Mouse (Mus musculus) left cerebral cortex, postnatal 4 days (tissue): ENCODE results near the gene AI854703. TPM values are rescaled to one million over a fixed set of nuclear protein-coding genes. Genes with fewer than 3 reads are reported as not detected.
"Not testable (repeated sequence)": the region's sequence is repeated elsewhere in the genome, so short reads cannot be mapped to it uniquely, and the experiment has no call there.

Experiments used
- DNase-seq: peaks from one replicate; pipeline ENCODE4 v3.0.0-alpha.2; 2022
- intact Hi-C: fragments of 180-260 bp; cut with DNase I; formaldehyde crosslinking; loops from one replicate; pipeline ENCODE4 v1.15.1; 2025
- total RNA-seq, 2 experiments: library from RNA; stranded (reverse); gene quantifications; 2 replicates each; pipeline ENCODE4 v1.2.3; 2021

The AI854703 gene
- total RNA-seq, 2 experiments from 2014 or later: 14.1 to 15.1 TPM

GRCm38 (mm10) chr6:48613464-48613863 lies 13.1 kb upstream of the AI854703 start:
- no peak for DNase-seq
- intact Hi-C loops: no loop called here

- DNase-seq: no peak
- intact Hi-C loops: no loop called here
These were observed 11.8 kb upstream of the AI854703 start for GRCm38 (mm10) chr6:48614756-48615155.

DNA sequence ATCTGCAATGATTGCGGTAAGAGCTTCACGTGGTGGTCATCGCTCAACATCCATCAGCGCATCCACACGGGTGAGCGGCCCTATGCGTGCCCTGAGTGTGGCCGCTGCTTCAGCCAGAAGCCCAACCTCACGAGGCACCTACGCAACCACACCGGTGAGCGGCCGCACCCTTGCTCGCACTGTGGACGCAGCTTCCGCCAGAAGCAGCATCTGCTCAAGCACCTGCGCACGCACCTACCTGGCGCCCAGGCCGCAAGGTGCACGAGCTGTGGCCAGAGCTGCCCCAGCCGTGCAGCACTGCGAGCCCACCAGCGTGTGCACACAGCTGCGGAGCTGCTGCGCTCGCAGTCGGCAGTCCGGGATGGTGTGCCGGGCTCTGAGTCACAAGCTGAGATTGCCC lies 6.5 kb upstream of the AI854703 start:
- no peak for DNase-seq
- intact Hi-C loops: no loop called here

- intact Hi-C loops, DNase-seq: not testable (repeated sequence)
These were observed 4.2 kb upstream of the AI854703 start for GRCm38 (mm10) chr6:48622186-48622843.

GRCm38 (mm10) chr6:48623460-48623859 lies 3.1 kb upstream of the AI854703 start:
- DNase-seq: no peak
- intact Hi-C loops: no loop called here

- intact Hi-C loops: no loop called here
- DNase-seq: peak; percentile 44
These were observed 420 bp downstream of the AI854703 start for GRCm38 (mm10) chr6:48626984-48627383.

GRCm38 (mm10) chr6:48627511-48627924 lies 954 bp downstream of the AI854703 start:
- DNase-seq: no peak
- intact Hi-C loops: no loop called here

DNA sequence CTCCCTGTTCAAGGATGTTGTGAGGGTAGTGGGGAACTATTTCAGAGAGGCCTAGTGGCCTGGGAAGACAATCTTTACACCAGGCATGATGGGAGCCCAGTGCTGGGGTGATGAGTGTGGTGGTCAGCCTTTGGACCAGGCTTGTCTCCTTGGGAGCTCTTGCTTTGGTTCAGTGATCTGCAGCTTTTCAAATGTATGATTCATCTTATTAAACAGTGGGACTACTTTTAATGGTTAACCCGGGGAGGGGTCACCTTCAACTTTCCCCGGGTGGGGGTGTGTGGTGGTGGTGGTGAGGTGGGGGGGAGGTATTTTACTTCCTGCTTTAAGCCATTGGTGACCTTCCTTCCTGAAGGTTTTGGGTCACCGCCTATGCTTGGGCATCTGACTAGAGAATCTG lies 1.8 kb downstream of the AI854703 start:
- intact Hi-C loops: no loop called here
- no peak for DNase-seq

GRCm38 (mm10) chr6:48628808-48629660 lies 2.5 kb downstream of the AI854703 start:
- peak; percentile 22 for DNase-seq
- intact Hi-C loops: no loop called here

DNA sequence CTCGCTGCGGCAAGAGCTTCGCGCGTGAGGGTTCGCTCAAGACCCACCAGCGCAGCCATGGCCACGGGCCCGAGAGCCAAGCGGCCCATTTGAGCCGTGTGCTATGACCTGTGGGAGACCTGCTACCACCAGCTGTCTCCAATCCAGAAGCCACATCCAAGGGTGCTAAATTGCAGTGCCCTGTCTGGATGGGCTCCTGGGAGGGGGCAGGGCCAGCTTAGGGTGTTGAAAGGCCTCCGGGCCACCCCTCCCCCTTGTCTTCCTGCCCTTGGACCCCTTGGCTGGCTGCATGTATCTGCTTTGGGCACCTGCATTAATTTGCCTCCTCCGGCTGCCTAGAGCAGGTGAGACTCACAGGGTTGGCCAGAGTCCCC lies 3.1 kb downstream of the AI854703 start:
- intact Hi-C loops: no loop called here
- no peak for DNase-seq

DNA sequence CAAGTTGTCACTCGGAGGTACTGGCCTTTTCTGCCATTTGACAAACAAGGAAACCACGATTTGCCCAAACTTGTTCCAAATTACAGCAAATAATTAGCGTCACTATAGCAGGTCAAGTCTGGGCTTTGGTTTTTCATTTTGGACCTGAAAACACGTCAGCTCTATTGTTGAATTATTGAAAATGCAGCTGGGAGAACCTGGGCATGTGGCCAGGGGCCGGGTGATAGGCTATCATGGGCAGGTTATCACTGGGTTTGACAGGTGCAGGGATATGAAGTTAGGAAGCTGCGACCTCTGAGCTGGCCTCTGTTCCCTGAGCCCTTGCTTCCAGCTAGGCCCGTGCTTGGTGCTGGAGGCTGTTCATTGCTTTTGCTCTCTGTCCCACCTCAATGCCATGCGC lies 4.3 kb downstream of the AI854703 start:
- intact Hi-C loops: no loop called here
- DNase-seq: no peak

GRCm38 (mm10) chr6:48635105-48635504 lies 8.5 kb downstream of the AI854703 start:
- intact Hi-C loops: no loop called here
- no peak for DNase-seq

- intact Hi-C loops: no loop called here
- no peak for DNase-seq
These were observed 10.0 kb downstream of the AI854703 start for GRCm38 (mm10) chr6:48636515-48636914.

- DNase-seq: no peak
- intact Hi-C loops: no loop called here
These were observed 11.4 kb downstream of the AI854703 start for GRCm38 (mm10) chr6:48637811-48638500.

DNA sequence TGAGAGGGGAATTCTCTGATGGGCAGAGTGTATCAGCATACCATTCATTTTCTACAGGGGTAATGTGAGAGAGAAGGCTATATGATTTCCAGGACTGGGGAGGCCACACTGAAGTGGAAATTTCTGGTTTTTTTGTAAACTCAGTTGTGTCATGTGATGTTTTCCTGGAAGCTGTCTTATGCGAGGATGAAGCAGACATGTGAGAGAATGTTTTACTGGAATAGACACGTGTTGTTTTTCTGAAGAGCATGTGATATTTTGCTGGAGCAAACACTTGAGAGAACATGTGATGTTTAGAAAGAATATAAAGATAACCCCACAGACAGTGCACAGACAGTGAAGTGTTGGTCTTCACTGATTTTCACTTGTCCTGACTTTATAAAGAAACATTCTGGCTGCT lies 12.0 kb downstream of the AI854703 start:
- no peak for DNase-seq
- intact Hi-C loops: no loop called here

DNA sequence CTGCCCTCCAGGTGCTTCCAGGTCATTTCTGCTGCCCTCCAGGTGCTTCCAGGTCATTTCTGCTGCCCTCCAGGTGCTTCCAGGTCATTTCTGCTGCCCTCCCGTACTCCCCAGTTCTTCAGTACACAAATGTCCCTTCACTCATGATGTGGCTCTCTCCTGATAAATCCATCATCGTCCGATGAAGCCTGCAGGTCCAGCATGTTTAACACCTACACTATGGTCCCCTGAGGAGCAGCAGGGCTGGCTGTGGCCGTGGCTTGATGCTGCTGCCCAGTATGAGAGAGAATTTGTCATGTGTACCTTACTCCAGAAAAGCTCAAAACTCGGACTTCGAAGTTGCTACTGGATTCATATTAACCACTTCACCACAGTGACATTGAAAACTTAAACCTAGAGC lies 14.8 kb downstream of the AI854703 start:
- no peak for DNase-seq
- intact Hi-C loops: loop anchor here (5.0 to 10.0 kb wide), 3 partner anchors 59 to 464 kb away; no protein-coding TSS in a partner anchor

- intact Hi-C loops: loop anchor here (5.0 to 10.0 kb wide), 3 partner anchors 61 to 466 kb away; no protein-coding TSS in a partner anchor
- peak; percentile 34 for DNase-seq
These were observed 16.3 kb downstream of the AI854703 start for GRCm38 (mm10) chr6:48642764-48643292.

GRCm38 (mm10) chr6:48645660-48646308 lies 19.2 kb downstream of the AI854703 start:
- DNase-seq: peak; percentile 69
- intact Hi-C loops: loop anchor here (5.0 to 10.0 kb wide), 2 partner anchors 127 to 309 kb away; partner anchors contain the start of gene Gimap3

DNA sequence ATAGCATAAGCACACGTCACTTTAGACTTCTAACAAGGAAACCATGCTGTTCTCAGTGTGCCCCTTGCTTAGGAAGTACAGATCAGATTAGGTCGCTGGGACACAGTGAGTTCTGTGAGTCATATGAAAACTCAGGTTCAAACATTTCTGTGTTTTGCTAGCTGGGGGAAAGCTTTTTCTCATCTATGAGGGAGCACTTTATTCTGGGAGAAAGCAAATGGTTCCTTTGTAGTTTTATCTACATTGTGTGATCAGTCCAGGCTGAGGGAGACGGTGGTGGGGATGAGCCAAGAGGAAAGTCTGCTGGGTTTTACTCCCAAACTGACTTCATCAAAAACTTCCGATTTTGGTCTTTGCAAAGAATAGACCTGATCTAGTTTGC lies 19.7 kb downstream of the AI854703 start:
- intact Hi-C loops: loop anchor here (5.0 to 10.0 kb wide), 2 partner anchors 126 to 309 kb away; partner anchors contain the start of gene Gimap3

DNA sequence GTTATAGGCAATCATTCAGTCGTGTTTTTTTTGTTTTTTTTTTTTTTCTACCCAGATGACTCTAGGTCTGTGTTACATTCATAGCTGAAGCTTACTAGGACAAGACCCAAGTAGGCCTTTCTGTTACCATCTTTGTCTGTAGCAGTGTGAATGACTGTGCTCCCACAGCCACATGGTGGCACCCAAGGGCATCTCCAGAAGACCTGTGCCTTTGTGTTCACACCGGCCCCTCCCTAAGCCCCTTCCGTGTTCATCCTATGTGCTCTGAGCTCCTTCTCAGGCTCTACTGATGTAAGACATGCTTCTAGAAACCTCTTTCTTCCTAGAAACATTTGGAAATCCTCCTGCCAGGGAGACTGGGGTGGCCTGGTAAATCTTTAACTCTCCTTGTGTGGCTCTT lies 20.4 kb downstream of the AI854703 start, which contains the start of gene Gimap8:
TSS of gene Gimap8 (plus strand) at position 240 of the 400 bp plus-strand sequence.
- DNase-seq: peak; percentile 44

More for the DNA sequence above, 19.7 kb downstream of the AI854703 start:
- DNase-seq: no peak

More for the DNA sequence above, 20.4 kb downstream of the AI854703 start, which contains the start of gene Gimap8:
- intact Hi-C loops: loop anchor here (5.0 to 10.0 kb wide), 2 partner anchors 125 to 308 kb away; partner anchors contain the start of gene Gimap3
